Mouse (Mus musculus): ENCODE measurements around the gene Zc3h12d. TPM values are rescaled to one million over a fixed set of nuclear protein-coding genes. Genes with fewer than 3 reads are reported as not detected.

The Zc3h12d gene
- total RNA-seq, 1 experiment = 0.04 TPM

GRCm38 (mm10) chr10:7819156-7819555 is 13.1 kb upstream of the Zc3h12d start:
- DNase-seq (ENCODE audit: low read depth, low spot score) = no peak
- H3K27ac ChIP-seq (ENCODE audit: insufficient read depth, low read depth, low read length, poor library complexity, severe bottlenecking) = no peak overlapping the region
- no peak overlapping the region for H3K9ac ChIP-seq (ENCODE audit: insufficient read depth, low read depth, low read length, poor library complexity, severe bottlenecking)
- H3K4me3 ChIP-seq (ENCODE audit: insufficient read depth in 1 of 2, low read depth in 1 of 2, low read length in 2 of 2, poor library complexity in 1 of 2, severe bottlenecking in 1 of 2) = no peak overlapping the region
- in situ Hi-C loops (cut with MboI; ENCODE audit: low sequenced_read_pairs in 2 of 2, unreplicated experiment in 2 of 2) = no loop called here
- no peak for TF ChIP-seq MAFK (IDR thresholded peaks at IDR 0.05; ENCODE audit: insufficient read depth, low read depth, low read length)
- TF ChIP-seq CHD2 (IDR thresholded peaks at IDR 0.05; ENCODE audit: low read depth, low read length) = no peak
- no peak for TF ChIP-seq HCFC1 (IDR thresholded peaks at IDR 0.05; ENCODE audit: borderline replicate concordance, insufficient read depth, low read length)
- no peak for TF ChIP-seq ZC3H11A (IDR thresholded peaks at IDR 0.05; ENCODE audit: borderline replicate concordance, low read depth, low read length)
- no peak for TF ChIP-seq ZNF384 (IDR thresholded peaks at IDR 0.05; ENCODE audit: low read depth, low read length)
- H3K9me3 ChIP-seq (ENCODE audit: control insufficient read depth, insufficient read depth, low read depth, low read length) = no peaks in the 10 kb centered on the region
- no peaks in the 10 kb centered on the region for H3K4me1 ChIP-seq (ENCODE audit: control insufficient read depth in 2 of 2, insufficient read depth in 2 of 2, low read length in 2 of 2, poor library complexity in 1 of 2)
- peaks cover 14% of the 10 kb centered on the region for H3K36me3 ChIP-seq (ENCODE audit: control insufficient read depth, insufficient read depth, low read length, poor library complexity, severe bottlenecking)

GRCm38 (mm10) chr10:7819603-7820002 is 12.7 kb upstream of the Zc3h12d start:
- Histone ChIP-seq H3K27ac (ENCODE audit: insufficient read depth, low read depth, low read length, poor library complexity, severe bottlenecking) (no peak overlapping the region), H3K4me1 (ENCODE audit: control insufficient read depth in 2 of 2, insufficient read depth in 2 of 2, low read length in 2 of 2, poor library complexity in 1 of 2) (no peaks in the 10 kb centered on the region), H3K36me3 (ENCODE audit: control insufficient read depth, insufficient read depth, low read length, poor library complexity, severe bottlenecking) (peaks cover 14% of the 10 kb centered on the region), H3K9ac (ENCODE audit: insufficient read depth, low read depth, low read length, poor library complexity, severe bottlenecking) (no peak overlapping the region), H3K9me3 (ENCODE audit: control insufficient read depth, insufficient read depth, low read depth, low read length) (no peaks in the 10 kb centered on the region), H3K4me3 (ENCODE audit: insufficient read depth in 1 of 2, low read depth in 1 of 2, low read length in 2 of 2, poor library complexity in 1 of 2, severe bottlenecking in 1 of 2) (no peak overlapping the region)
- TF ChIP-seq CHD2 (IDR thresholded peaks at IDR 0.05; ENCODE audit: low read depth, low read length) (no peak), ZC3H11A (IDR thresholded peaks at IDR 0.05; ENCODE audit: borderline replicate concordance, low read depth, low read length) (no peak)
- no peak for DNase-seq (ENCODE audit: low read depth, low spot score)
- in situ Hi-C loops (cut with MboI; ENCODE audit: low sequenced_read_pairs in 2 of 2, unreplicated experiment in 2 of 2) = no loop called here

GRCm38 (mm10) chr10:7820171-7820570 is 12.1 kb upstream of the Zc3h12d start:
- H3K27ac ChIP-seq (ENCODE audit: insufficient read depth, low read depth, low read length, poor library complexity, severe bottlenecking) = no peak overlapping the region
- TF ChIP-seq HCFC1 (IDR thresholded peaks at IDR 0.05; ENCODE audit: borderline replicate concordance, insufficient read depth, low read length) = no peak
- TF ChIP-seq MAFK (IDR thresholded peaks at IDR 0.05; ENCODE audit: insufficient read depth, low read depth, low read length) = no peak
- TF ChIP-seq ZNF384 (IDR thresholded peaks at IDR 0.05; ENCODE audit: low read depth, low read length) = no peak
- TF ChIP-seq CHD2 (IDR thresholded peaks at IDR 0.05; ENCODE audit: low read depth, low read length) = no peak
- no peak for TF ChIP-seq ZC3H11A (IDR thresholded peaks at IDR 0.05; ENCODE audit: borderline replicate concordance, low read depth, low read length)
- no peaks in the 10 kb centered on the region for H3K9me3 ChIP-seq (ENCODE audit: control insufficient read depth, insufficient read depth, low read depth, low read length)
- no peaks in the 10 kb centered on the region for H3K4me1 ChIP-seq (ENCODE audit: control insufficient read depth in 2 of 2, insufficient read depth in 2 of 2, low read length in 2 of 2, poor library complexity in 1 of 2)
- H3K4me3 ChIP-seq (ENCODE audit: insufficient read depth in 1 of 2, low read depth in 1 of 2, low read length in 2 of 2, poor library complexity in 1 of 2, severe bottlenecking in 1 of 2) = no peak overlapping the region
- no peak for DNase-seq (ENCODE audit: low read depth, low spot score)
- no peak overlapping the region for H3K9ac ChIP-seq (ENCODE audit: insufficient read depth, low read depth, low read length, poor library complexity, severe bottlenecking)
- H3K36me3 ChIP-seq (ENCODE audit: control insufficient read depth, insufficient read depth, low read length, poor library complexity, severe bottlenecking) = peaks cover 12% of the 10 kb centered on the region
- in situ Hi-C loops (cut with MboI; ENCODE audit: low sequenced_read_pairs in 2 of 2, unreplicated experiment in 2 of 2) = no loop called here

- no peak overlapping the region for H3K9ac ChIP-seq (ENCODE audit: insufficient read depth, low read depth, low read length, poor library complexity, severe bottlenecking)
- no peaks in the 10 kb centered on the region for H3K9me3 ChIP-seq (ENCODE audit: control insufficient read depth, insufficient read depth, low read depth, low read length)
- in situ Hi-C loops (cut with MboI; ENCODE audit: low sequenced_read_pairs in 2 of 2, unreplicated experiment in 2 of 2) = no loop called here
- no peak for DNase-seq (ENCODE audit: low read depth, low spot score)
- TF ChIP-seq MAFK (IDR thresholded peaks at IDR 0.05; ENCODE audit: insufficient read depth, low read depth, low read length) = no peak
- no peak for TF ChIP-seq ZC3H11A (IDR thresholded peaks at IDR 0.05; ENCODE audit: borderline replicate concordance, low read depth, low read length)
- no peak for TF ChIP-seq CHD2 (IDR thresholded peaks at IDR 0.05; ENCODE audit: low read depth, low read length)
- no peak for TF ChIP-seq HCFC1 (IDR thresholded peaks at IDR 0.05; ENCODE audit: borderline replicate concordance, insufficient read depth, low read length)
- TF ChIP-seq ZNF384 (IDR thresholded peaks at IDR 0.05; ENCODE audit: low read depth, low read length) = no peak
- peaks cover 7% of the 10 kb centered on the region for H3K36me3 ChIP-seq (ENCODE audit: control insufficient read depth, insufficient read depth, low read length, poor library complexity, severe bottlenecking)
- no peak overlapping the region for H3K27ac ChIP-seq (ENCODE audit: insufficient read depth, low read depth, low read length, poor library complexity, severe bottlenecking)
- no peak overlapping the region for H3K4me3 ChIP-seq (ENCODE audit: insufficient read depth in 1 of 2, low read depth in 1 of 2, low read length in 2 of 2, poor library complexity in 1 of 2, severe bottlenecking in 1 of 2)
- H3K4me1 ChIP-seq (ENCODE audit: control insufficient read depth in 2 of 2, insufficient read depth in 2 of 2, low read length in 2 of 2, poor library complexity in 1 of 2) = no peaks in the 10 kb centered on the region
Observed at GRCm38 (mm10) chr10:7821981-7822380, 10.3 kb upstream of the Zc3h12d start.

GRCm38 (mm10) chr10:7824663-7825280 is 7.5 kb upstream of the Zc3h12d start:
- Histone ChIP-seq H3K36me3 (ENCODE audit: control insufficient read depth, insufficient read depth, low read length, poor library complexity, severe bottlenecking) (peaks cover 7% of the 10 kb centered on the region), H3K9me3 (ENCODE audit: control insufficient read depth, insufficient read depth, low read depth, low read length) (no peaks in the 10 kb centered on the region), H3K4me3 (ENCODE audit: insufficient read depth in 1 of 2, low read depth in 1 of 2, low read length in 2 of 2, poor library complexity in 1 of 2, severe bottlenecking in 1 of 2) (no peak overlapping the region), H3K4me1 (ENCODE audit: control insufficient read depth in 2 of 2, insufficient read depth in 2 of 2, low read length in 2 of 2, poor library complexity in 1 of 2) (no peaks in the 10 kb centered on the region), H3K27ac (ENCODE audit: insufficient read depth, low read depth, low read length, poor library complexity, severe bottlenecking) (no peak overlapping the region), H3K9ac (ENCODE audit: insufficient read depth, low read depth, low read length, poor library complexity, severe bottlenecking) (no peak overlapping the region)
- TF ChIP-seq HCFC1 (IDR thresholded peaks at IDR 0.05; ENCODE audit: borderline replicate concordance, insufficient read depth, low read length) (no peak), ZC3H11A (IDR thresholded peaks at IDR 0.05; ENCODE audit: borderline replicate concordance, low read depth, low read length) (no peak), ZNF384 (IDR thresholded peaks at IDR 0.05; ENCODE audit: low read depth, low read length) (no peak), CHD2 (IDR thresholded peaks at IDR 0.05; ENCODE audit: low read depth, low read length) (no peak)
- in situ Hi-C loops (cut with MboI; ENCODE audit: low sequenced_read_pairs in 2 of 2, unreplicated experiment in 2 of 2) = no loop called here
- no peak for DNase-seq (ENCODE audit: low read depth, low spot score)

All from ES-E14 (cell line).